Mouse (Mus musculus) embryonic facial prominence, embryonic 15.5 days (tissue): ENCODE results near the gene Zbtb48. TPM values are rescaled to one million over a fixed set of nuclear protein-coding genes. Genes with fewer than 3 reads are reported as not detected.
"Not testable (repeated sequence)": the region's sequence is repeated elsewhere in the genome, so short reads cannot be mapped to it uniquely, and the experiment has no call there.

ENCODE experiments used
- ATAC-seq: fragments of 200-750 bp; cut with Nextera tagmentation; 2 replicates; pipeline ENCODE4 v1.8.0; 2017; ENCODE audit warnings: low read depth, moderate TSS enrichment; ENCODE audit not compliant: insufficient number of reproducible peaks, low FRiP score, low TSS enrichment
- H3K27ac ChIP-seq: fragments of 300-500 bp; sonication (generic); replicated peaks from 2 replicates; pipeline ENCODE4 v1.5.1; 2015; ENCODE audit warnings: mild to moderate bottlenecking, inconsistent platforms
- H3K27me3 ChIP-seq: fragments of 300-500 bp; sonication (generic); 2 replicates; pipeline ENCODE4 v1.6.1; 2015; ENCODE audit warnings: inconsistent platforms
- H3K36me3 ChIP-seq: fragments of 300-500 bp; sonication (generic); 2 replicates; pipeline ENCODE4 v1.6.1; 2015; ENCODE audit warnings: mild to moderate bottlenecking, inconsistent platforms
- H3K4me1 ChIP-seq: fragments of 300-500 bp; sonication (generic); 2 replicates; pipeline ENCODE4 v1.6.1; 2015; ENCODE audit warnings: inconsistent platforms
- H3K4me2 ChIP-seq: fragments of 300-500 bp; sonication (generic); replicated peaks from 2 replicates; pipeline ENCODE4 v1.6.1; 2015; ENCODE audit warnings: mild to moderate bottlenecking, inconsistent platforms
- H3K4me3 ChIP-seq: fragments of 300-500 bp; sonication (generic); replicated peaks from 2 replicates; pipeline ENCODE4 v1.5.1; 2015; ENCODE audit warnings: mild to moderate bottlenecking, inconsistent platforms
- H3K9ac ChIP-seq: fragments of 300-500 bp; sonication (generic); 2 replicates; pipeline ENCODE4 v1.6.1; 2015; ENCODE audit warnings: inconsistent platforms
- H3K9me3 ChIP-seq: fragments of 300-500 bp; sonication (generic); replicated peaks from 2 replicates; pipeline ENCODE4 v1.6.1; 2016; ENCODE audit warnings: inconsistent platforms
- WGBS: fragments of 180-500 bp; shearing (Covaris S2); methylation state at CpG from one replicate; pipeline ENCODE4 v1.1.7; 2015; 5-methylcytosine and 5-hydroxymethylcytosine counted together
- polyA plus RNA-seq: library from polyadenylated mRNA; unstranded; fragments of >200 nt; fragmentation: Nextera tagmentation; extraction: Ambion mirVana; gene quantifications from 2 replicates; pipeline ENCODE4 v1.2.1, GENCODE M21; 2015

The Zbtb48 gene
- polyA plus RNA-seq, 1 experiment from 2014 or later, result 20.6 TPM

DNA sequence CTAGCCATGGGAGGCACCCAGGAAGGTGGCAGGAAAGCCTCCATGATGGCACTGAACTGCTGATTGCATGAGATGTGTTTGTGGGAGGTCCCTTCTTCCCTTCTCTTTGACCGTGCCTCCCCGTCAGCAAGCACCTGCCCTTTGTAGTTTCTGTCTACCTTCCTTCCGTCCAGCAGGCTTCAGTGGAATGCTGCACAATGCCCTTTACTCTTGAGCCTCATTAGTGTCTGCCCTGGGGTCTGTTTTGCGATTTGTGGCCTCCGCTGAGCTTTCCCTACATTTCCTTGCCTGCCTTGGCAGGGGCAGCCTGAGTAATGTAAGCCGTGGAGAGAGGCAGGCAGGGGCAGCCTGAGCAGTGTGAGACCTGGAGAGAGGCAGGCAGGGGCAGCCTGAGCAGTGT is 17.1 kb upstream of the Zbtb48 start:
- no peaks in the 10 kb centered on the region for H3K9me3 ChIP-seq
- H3K27ac ChIP-seq, result no peak overlapping the region
- no peak overlapping the region for H3K9ac ChIP-seq
- H3K36me3 ChIP-seq, result peaks cover 83% of the 10 kb centered on the region
- H3K4me1 ChIP-seq, result peaks cover 11% of the 10 kb centered on the region
- H3K4me3 ChIP-seq, result no peak overlapping the region
- 71% methylated on average over 6 of the region's 6 CpGs for whole genome bisulfite sequencing
- no peak for ATAC-seq
- H3K4me2 ChIP-seq, result no peak overlapping the region
- no peaks in the 10 kb centered on the region for H3K27me3 ChIP-seq

DNA sequence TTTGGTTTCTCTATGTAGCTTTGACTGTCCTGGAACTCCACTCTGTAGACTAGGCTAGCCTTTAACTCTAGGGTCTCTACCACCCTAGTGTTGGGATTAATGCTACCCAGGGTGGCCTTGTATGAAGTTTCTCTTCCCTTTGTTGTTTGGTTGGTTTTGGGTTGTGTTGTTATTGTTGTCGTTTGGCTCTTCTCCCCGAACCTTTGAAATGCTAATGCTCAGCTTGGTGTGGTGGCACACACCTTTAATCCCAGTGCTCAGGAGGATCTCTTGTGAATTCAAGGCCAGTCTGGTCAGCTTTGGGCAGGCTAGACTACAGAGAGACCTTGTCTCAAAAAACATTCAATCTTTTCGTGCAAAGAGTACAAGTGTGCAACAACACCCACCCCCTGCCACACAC is 15.7 kb upstream of the Zbtb48 start:
- peaks cover 72% of the 10 kb centered on the region for H3K36me3 ChIP-seq
- no peaks in the 10 kb centered on the region for H3K27me3 ChIP-seq
- no peak overlapping the region for H3K4me3 ChIP-seq
- no peak overlapping the region for H3K4me2 ChIP-seq
- ATAC-seq, result no peak
- H3K27ac ChIP-seq, result no peak overlapping the region
- 90% methylated on average over 3 of the region's 3 CpGs for WGBS
- no peaks in the 10 kb centered on the region for H3K9me3 ChIP-seq
- no peak overlapping the region for H3K9ac ChIP-seq
- H3K4me1 ChIP-seq, result peaks cover 16% of the 10 kb centered on the region

DNA sequence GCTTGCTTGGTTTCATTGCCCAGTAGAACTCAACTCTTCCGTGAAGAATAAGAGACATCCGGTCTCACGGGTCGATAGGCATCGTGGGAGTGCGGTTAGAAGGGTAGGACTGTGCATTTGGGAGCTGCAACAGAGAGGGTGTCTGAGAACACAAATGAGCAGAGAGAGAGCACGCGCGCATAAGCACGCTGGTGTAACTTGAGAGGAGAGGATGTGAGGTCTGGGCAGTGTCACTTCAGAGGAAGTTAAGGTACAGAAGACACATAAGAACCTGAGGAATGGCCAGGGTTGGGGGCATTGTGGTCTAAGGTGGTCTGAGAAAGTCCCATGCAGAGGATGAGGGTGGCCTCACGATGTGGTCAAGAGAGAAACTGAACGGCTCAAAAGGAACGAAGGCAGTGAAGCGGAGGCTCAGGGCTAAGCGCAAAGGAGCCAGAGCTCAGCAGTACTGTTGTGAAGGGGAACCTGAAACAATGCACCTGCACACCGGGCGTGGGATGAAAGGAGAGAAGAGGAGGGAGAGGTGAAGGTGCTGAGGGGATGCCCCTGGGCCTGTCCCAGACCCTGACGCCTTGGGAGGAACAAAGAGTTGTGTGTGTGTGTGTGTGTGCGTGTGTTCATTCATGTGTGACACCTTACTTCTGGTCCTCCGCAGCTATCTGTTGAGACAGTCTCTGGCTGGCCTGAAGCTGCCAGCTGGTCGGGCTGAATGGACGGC is 14.6 kb upstream of the Zbtb48 start:
- Histone ChIP-seq H3K4me2 (no peak overlapping the region), H3K9ac (no peak overlapping the region), H3K36me3 (peaks cover 61% of the 10 kb centered on the region), H3K4me1 (peaks cover 16% of the 10 kb centered on the region), H3K27me3 (no peaks in the 10 kb centered on the region), H3K27ac (no peak overlapping the region), H3K9me3 (no peaks in the 10 kb centered on the region), H3K4me3 (no peak overlapping the region)
- WGBS, result 95% methylated on average over 22 of the region's 22 CpGs
- no peak for ATAC-seq

DNA sequence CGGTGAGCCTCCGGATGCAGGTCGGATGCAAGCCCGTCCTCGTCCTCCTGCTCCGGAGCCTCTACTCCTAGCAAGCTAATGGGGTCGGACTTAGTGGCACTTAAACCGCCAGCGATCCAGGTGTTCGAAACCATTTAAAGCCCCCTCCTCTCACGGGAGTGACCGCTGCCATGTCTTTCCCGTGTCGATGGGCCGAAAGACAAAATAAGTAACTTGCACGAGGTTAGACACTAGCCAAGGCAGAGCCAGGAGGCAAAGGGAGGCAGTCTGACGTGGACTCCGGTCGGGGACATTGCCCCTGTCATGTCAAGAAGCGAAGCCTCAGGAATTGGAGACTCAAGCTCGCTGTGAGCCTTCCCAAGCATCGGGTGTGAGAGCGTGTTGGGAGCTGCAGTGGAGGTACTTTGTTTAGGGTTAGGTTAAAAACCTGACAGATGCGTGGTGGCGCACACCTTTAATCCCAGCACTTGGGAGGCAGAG is 12.4 kb upstream of the Zbtb48 start:
- no peaks in the 10 kb centered on the region for H3K27me3 ChIP-seq
- ATAC-seq, result no peak

DNA sequence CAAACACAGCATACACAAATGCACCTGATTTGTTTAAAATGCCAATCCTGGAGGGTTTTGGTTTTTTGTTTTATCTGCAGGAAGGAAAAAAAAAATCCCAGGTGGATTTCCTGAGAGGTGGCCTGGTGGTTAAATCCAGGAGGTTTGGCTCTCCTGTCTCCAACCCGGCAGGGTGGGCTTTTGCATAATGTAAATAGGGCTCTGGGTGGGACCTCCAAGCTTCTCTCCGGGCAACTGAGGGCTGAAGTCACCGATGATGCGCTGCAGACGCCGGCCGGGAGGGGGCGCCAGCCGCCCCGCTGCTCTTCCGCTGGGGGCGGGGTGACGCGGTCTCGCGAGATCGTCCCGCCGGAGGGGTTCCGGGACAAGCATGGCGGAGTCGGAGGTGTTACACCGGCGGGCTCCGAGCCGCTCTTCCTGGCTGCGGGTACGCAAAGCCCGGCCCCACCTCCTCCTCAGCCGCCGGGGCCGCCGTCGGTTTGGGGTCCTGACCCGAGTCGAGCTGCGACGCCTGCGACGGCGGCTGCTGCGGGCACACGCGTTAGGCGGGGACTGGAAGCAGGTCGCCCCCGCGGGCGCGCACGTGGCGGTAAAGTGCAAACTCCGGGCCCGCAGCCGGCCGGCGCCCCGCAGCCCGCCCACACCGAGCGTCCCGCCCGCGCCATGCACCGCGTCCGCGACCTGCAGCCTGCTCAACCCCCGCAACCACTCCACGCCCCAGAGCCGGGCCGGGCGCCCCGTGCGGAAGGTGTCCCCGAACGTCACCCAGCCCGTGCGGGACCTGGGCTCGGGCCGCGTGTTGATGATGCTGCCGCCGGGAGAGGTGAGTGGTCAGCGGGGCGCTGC is 11.7 kb upstream of the Zbtb48 start, which contains the start of gene Nol9:
Gene Nol9 (plus strand): TSS at position 337 of the 846 bp plus-strand sequence.
- H3K9me3 ChIP-seq, result no peaks in the 10 kb centered on the region
- H3K4me2 ChIP-seq, result peak within 1 kb of the TSS; percentile 78
- peak within 1 kb of the TSS; percentile 99 for H3K4me3 ChIP-seq
- H3K9ac ChIP-seq, result peak within 1 kb of the TSS; percentile 93
- under 1% methylated on average over 86 of the region's 86 CpGs for WGBS
- peaks cover 16% of the 10 kb centered on the region for H3K4me1 ChIP-seq
- ATAC-seq, result peak; percentile 77
- 0 out of 2 replicates have a peak within 1 kb of the TSS, but pooled peaks have one; percentile 41 for H3K27ac ChIP-seq
- peaks cover 34% of the 10 kb centered on the region for H3K36me3 ChIP-seq
- no peaks in the 10 kb centered on the region for H3K27me3 ChIP-seq

More for the DNA sequence above, 12.4 kb upstream of the Zbtb48 start:
- H3K9me3 ChIP-seq, result no peaks in the 10 kb centered on the region
- H3K4me1 ChIP-seq, result peaks cover 16% of the 10 kb centered on the region
- peak overlapping the region; percentile 99 for H3K4me3 ChIP-seq
- H3K36me3 ChIP-seq, result peaks cover 41% of the 10 kb centered on the region
- no peak overlapping the region for H3K27ac ChIP-seq
- 3% methylated on average over 25 of the region's 25 CpGs for WGBS
- H3K4me2 ChIP-seq, result peak overlapping the region; percentile 78
- peak overlapping the region; percentile 93 for H3K9ac ChIP-seq

DNA sequence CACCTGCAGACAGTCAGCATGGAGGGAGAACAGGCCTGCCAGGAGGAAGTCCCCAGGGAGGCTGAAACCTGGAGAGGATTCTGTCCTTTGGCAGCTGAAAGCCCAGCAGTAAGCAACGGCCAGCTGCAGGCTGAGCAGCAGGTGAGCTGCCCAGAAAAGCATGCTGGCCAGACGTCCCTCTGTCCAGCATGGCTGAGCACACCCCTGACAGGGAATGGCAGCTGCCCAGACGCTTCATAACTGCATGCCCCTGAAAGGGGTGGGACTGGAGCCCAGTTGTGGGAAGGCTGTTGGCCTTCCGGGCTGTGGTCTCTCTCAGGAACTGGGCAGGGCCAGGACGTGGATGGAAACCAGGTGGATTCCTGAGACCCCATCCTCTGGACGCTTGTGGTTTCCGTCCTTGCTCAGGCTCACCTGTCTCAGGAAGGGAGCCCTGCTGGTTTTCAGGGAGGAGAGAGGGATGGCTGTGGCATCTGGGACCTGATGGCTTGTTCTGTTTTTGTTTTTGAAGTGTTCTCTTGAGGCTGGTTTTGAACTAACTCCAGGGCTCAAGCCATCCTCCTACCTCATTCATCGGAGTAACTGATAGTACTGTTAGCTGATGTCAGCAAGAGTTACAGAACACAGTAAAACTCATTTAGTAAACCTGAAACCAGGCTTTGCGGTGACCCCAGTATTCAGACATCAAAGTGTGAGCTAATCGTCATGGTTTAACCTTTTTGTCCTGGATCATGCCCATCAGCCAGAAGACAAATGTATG is 10.9 kb upstream of the Zbtb48 start, which contains the start of gene Tas1r1:
Gene Tas1r1 (minus strand): TSS at position 344 of the 760 bp plus-strand sequence.
- Histone ChIP-seq H3K4me2 (peak within 1 kb of the TSS; percentile 78), H3K4me3 (peak within 1 kb of the TSS; percentile 99), H3K4me1 (peaks cover 16% of the 10 kb centered on the region), H3K9me3 (no peaks in the 10 kb centered on the region), H3K9ac (peak within 1 kb of the TSS; percentile 93), H3K27ac (peak within 1 kb of the TSS; percentile 41; the same call in 1 of the 2 replicates), H3K27me3 (no peaks in the 10 kb centered on the region; the same call in 1 of the 2 replicates), H3K36me3 (peaks cover 26% of the 10 kb centered on the region)
- WGBS, result 34% methylated on average over 10 of the region's 10 CpGs
- ATAC-seq, result peak; percentile 52; the same call in 1 of the 2 replicates

DNA sequence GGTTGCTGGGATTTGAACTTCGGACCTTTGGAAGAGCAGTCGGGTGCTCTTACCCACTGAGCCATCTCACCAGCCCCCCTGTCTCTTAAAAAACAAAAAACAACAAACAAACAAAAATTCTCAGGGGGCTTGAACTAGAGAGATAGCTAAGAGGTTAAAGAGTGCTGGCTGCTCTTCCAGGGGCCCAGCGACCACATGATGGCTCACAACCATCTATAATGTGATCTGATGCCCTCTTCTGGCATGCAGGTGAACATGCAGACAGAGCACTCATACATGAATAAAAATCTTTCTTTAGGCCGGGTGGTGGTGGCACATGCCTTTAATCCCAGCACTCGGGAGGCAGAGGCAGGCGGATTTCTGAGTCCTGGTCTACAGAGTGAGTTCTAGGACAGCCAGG is 9.0 kb upstream of the Zbtb48 start:
- WGBS, result 91% methylated on average over 6 of the region's 6 CpGs
- ATAC-seq, result not testable (repeated sequence)

DNA sequence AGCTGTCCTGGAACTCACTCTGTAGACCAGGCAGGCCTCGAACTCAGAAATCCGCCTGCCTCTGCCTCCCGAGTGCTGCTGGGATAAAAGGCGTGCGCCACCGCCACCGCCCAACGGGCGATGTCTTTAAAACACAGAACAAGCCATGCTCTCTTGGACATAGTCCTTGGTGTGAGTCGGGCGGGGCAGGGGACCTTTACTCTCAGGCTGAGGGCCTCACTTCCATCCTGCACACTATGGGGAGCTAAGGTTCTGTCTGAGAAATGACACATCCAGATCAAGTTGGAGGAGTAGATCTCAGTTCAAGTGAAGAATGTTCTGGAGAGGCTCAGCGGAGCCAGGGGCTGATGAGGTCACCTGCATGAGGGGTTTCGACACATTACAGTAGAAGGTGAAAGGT is 5.5 kb upstream of the Zbtb48 start:
- H3K4me2 ChIP-seq, result no peak overlapping the region
- 83% methylated on average over 13 of the region's 13 CpGs for WGBS
- no peaks in the 10 kb centered on the region; the same call in 1 of the 2 replicates for H3K27me3 ChIP-seq
- H3K27ac ChIP-seq, result no peak overlapping the region
- no peak for ATAC-seq
- H3K4me3 ChIP-seq, result no peak overlapping the region
- no peak overlapping the region for H3K9ac ChIP-seq
- H3K4me1 ChIP-seq, result peaks cover 24% of the 10 kb centered on the region
- H3K9me3 ChIP-seq, result no peaks in the 10 kb centered on the region
- H3K36me3 ChIP-seq, result no peaks in the 10 kb centered on the region

More for the DNA sequence above, 9.0 kb upstream of the Zbtb48 start:
- H3K4me2 ChIP-seq, H3K9me3 ChIP-seq, H3K4me3 ChIP-seq, H3K9ac ChIP-seq, H3K36me3 ChIP-seq, H3K27me3 ChIP-seq, H3K27ac ChIP-seq: not testable (repeated sequence)
- peaks cover 16% of the 10 kb centered on the region for H3K4me1 ChIP-seq

DNA sequence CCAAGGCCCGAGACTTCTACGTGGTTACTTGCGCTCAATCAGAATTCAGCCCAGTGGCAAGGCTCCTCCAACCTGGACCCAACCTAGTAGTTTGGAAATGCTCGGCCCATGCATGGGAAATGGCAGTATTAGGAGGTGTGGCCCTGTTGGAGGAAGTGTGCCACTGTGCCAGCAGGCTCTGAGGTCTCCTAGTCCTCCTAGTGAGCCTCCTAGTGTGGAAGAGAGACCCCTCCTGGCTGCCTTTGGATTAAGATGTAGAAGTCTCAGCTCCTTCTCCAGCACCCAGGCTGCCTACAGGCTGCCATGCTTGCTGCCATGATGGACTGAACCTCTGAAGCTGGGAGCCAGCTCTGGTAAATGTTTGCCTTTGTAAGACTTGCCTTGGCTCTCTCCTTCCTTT is 2.5 kb upstream of the Zbtb48 start:
- H3K9ac ChIP-seq, result no peak overlapping the region

DNA sequence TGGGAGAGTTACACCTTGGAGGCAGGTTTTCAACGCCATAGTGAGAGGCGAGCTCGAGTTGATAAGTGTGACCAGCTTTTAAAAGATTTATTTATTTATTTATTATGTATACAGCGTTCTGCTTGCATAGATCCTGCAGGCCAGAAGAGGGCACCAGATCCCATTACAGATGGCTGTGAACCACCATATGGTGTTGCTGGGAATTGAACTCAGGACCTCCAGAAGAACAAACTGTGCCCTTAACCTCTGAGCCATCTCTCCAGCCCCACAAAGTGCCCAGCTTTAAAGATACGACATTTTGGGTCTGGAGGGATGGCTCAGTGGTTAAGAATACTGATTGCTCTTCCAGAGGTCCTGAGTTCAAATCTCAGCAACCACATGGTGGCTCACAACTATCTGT is 1.6 kb upstream of the Zbtb48 start:
- 30% methylated on average over 5 of the region's 5 CpGs for WGBS
- ATAC-seq, result no peak
- H3K9me3 ChIP-seq, result no peaks in the 10 kb centered on the region
- H3K36me3 ChIP-seq, result peaks cover 8% of the 10 kb centered on the region; the same call in 1 of the 2 replicates
- H3K4me1 ChIP-seq, result peaks cover 55% of the 10 kb centered on the region
- no peak overlapping the region for H3K27ac ChIP-seq
- no peaks in the 10 kb centered on the region; the same call in 1 of the 2 replicates for H3K27me3 ChIP-seq
- no peak overlapping the region for H3K4me3 ChIP-seq
- no peak overlapping the region for H3K4me2 ChIP-seq
- H3K9ac ChIP-seq, result no peak overlapping the region

More for the DNA sequence above, 2.5 kb upstream of the Zbtb48 start:
- Histone ChIP-seq H3K36me3 (no peaks in the 10 kb centered on the region), H3K27me3 (no peaks in the 10 kb centered on the region; the same call in 1 of the 2 replicates), H3K4me1 (peaks cover 47% of the 10 kb centered on the region), H3K4me2 (peak overlapping the region; percentile 11), H3K27ac (peak overlapping the region; percentile 2), H3K9me3 (no peaks in the 10 kb centered on the region), H3K4me3 (no peak overlapping the region)
- WGBS, result 58% methylated on average over 4 of the region's 4 CpGs
- ATAC-seq, result no peak
